Comparison of ENCODE assay signal across 20 mouse cellular contexts in the genomic region with DNA sequence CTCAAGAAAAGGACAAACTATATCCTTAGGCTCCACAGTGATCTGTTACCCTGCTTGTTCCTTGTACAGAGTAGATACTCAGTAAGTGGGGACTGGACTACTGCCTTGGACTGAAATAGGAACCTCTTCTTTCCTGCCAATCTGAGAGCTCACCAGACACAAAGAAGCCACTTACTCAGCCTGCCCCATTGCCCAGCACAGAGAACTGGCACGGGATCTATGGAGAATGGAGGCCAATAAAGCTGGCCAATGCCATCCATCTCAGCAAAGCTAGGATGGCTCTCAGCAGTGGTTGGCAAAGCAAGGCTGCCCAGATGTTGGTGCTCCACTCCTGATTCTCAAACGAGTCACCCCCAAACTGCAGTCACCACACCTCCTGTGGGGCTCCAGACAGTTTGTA. TPM values are rescaled to one million over a fixed set of nuclear protein-coding genes. Genes with fewer than 3 reads are reported as not detected.
DNase-seq lines count a peak whose midpoint lies in the region; ATAC-seq and TF ChIP-seq lines count a peak whose summit lies in the region.
"Had no signal": no experiment of that assay in that cellular context is flagged by ENCODE, and none has a peak within 500 bp of the region (broad histone marks: within the 10 kb centered on the region; RNA-seq: fewer than 3 reads in every experiment).

No protein-coding gene starts in this region.

- intact Hi-C loops in gastrocnemius, postnatal 14 days (cut with DNase I; ENCODE audit: low total_unique reads): no loop called here

- TF ChIP-seq CTCF in layer of hippocampus, adult 2 months (conservative IDR thresholded peaks at IDR 0.05): no peak
- TF ChIP-seq CTCF in liver, postnatal 0 days (IDR thresholded peaks at IDR 0.05; ENCODE audit: low read depth): no peak

- WGBS in liver, embryonic 11.5 days: 53% methylated on average over 2 of the region's 2 CpGs
- 59% methylated on average over 2 of the region's 2 CpGs for WGBS in liver, postnatal 0 days (ENCODE audit: insufficient replicate concordance)

- H3K36me3 ChIP-seq in liver, embryonic 11.5 days (ENCODE audit: control insufficient read depth, insufficient read depth, low read length): no peaks in the 10 kb centered on the region
- no peaks in the 10 kb centered on the region for H3K36me3 ChIP-seq in liver, postnatal 0 days (replicated peaks; ENCODE audit: insufficient read depth, low read length)
- H3K36me3 ChIP-seq: liver, embryonic 12.5 days had no signal

- no peaks in the 10 kb centered on the region; the same call in 1 of the 2 replicates for H3K27me3 ChIP-seq in liver, embryonic 11.5 days (replicated peaks; ENCODE audit: control insufficient read depth, insufficient read depth, low read length)
- H3K27me3 ChIP-seq in liver, postnatal 0 days (ENCODE audit: insufficient read depth, low read length): no peaks in the 10 kb centered on the region
- H3K27me3 ChIP-seq: liver, embryonic 12.5 days had no signal

- H3K9ac ChIP-seq in liver, embryonic 11.5 days (ENCODE audit: low read depth, low read length): no peak overlapping the region
- no peak overlapping the region for H3K9ac ChIP-seq in liver, postnatal 0 days (replicated peaks)
- H3K9ac ChIP-seq: liver, embryonic 12.5 days had no signal

- no peak overlapping the region for H3K4me2 ChIP-seq in liver, embryonic 11.5 days
- H3K4me2 ChIP-seq in liver, postnatal 0 days (ENCODE audit: low read depth, low read length): no peak overlapping the region
- H3K4me2 ChIP-seq: liver, embryonic 12.5 days had no signal

- no peaks in the 10 kb centered on the region; the same call in 1 of the 2 replicates for H3K4me1 ChIP-seq in liver, embryonic 11.5 days (replicated peaks; ENCODE audit: control insufficient read depth, insufficient read depth, low read length)
- H3K4me1 ChIP-seq in liver, postnatal 0 days (ENCODE audit: insufficient read depth): no peaks in the 10 kb centered on the region
- H3K4me1 ChIP-seq: liver, embryonic 12.5 days had no signal

- no peak overlapping the region for H3K27ac ChIP-seq in layer of hippocampus, adult 2 months
- H3K27ac ChIP-seq in liver, embryonic 11.5 days (ENCODE audit: low read depth, low read length): no peak overlapping the region
- H3K27ac ChIP-seq in liver, postnatal 0 days (ENCODE audit: low read depth): no peak overlapping the region
- H3K27ac ChIP-seq: kidney, postnatal 0 days; liver, embryonic 12.5 days had no signal

- no peak for TF ChIP-seq EP300 in liver, postnatal 0 days (IDR thresholded peaks at IDR 0.05; ENCODE audit: low read depth)

- peak; percentile 11 for DNase-seq in gastrocnemius, postnatal 14 days
- no peak for DNase-seq in gastrocnemius, postnatal 10 days
- DNase-seq in layer of hippocampus, adult 2 months (ENCODE audit: low spot score in 2 of 2): peak; percentile 22 to 45
- no peak for DNase-seq in layer of hippocampus, adult 9-10 months (ENCODE audit: low spot score)
- peak; percentile 64 to 74 for DNase-seq in cerebellum, postnatal 14 days
- DNase-seq in left cerebral cortex, adult 9 months (ENCODE audit: low spot score in 2 of 2): peak; percentile 11 to 25
- DNase-seq in liver, embryonic 11.5 days (ENCODE audit: low spot score): no peak
- no peak for DNase-seq in liver, postnatal 0 days
- DNase-seq: right cerebral cortex, postnatal 4 days; thymus, postnatal 14 days had no signal

- no peak overlapping the region for H3K4me3 ChIP-seq in layer of hippocampus, adult 2 months
- H3K4me3 ChIP-seq in liver, embryonic 11.5 days (ENCODE audit: low read depth, low read length): no peak overlapping the region
- H3K4me3 ChIP-seq in liver, postnatal 0 days (ENCODE audit: low read depth, low read length): no peak overlapping the region
- H3K4me3 ChIP-seq: liver, embryonic 12.5 days had no signal

- no peak for ATAC-seq in liver, embryonic 11.5 days (replicated peaks; ENCODE audit: low FRiP score)
- no peak for ATAC-seq in liver, postnatal 0 days
- ATAC-seq: activated CD4-positive, CD25-positive, alpha-beta regulatory T cell, adult 4 months; intestine, embryonic 16.5 days; liver, embryonic 12.5 days; lung, postnatal 0 days had no signal

- H3K9me3 ChIP-seq in liver, embryonic 11.5 days (ENCODE audit: control insufficient read depth, low read length): no peaks in the 10 kb centered on the region
- H3K9me3 ChIP-seq in liver, postnatal 0 days (ENCODE audit: low read length): no peaks in the 10 kb centered on the region
- H3K9me3 ChIP-seq: liver, embryonic 12.5 days had no signal

RNA-seq across cellular contexts. Expression of a gene that starts 39.0 kb away (rescaled TPM):
- not detected for total RNA-seq in gastrocnemius, postnatal 14 days (2021)
- total RNA-seq in gastrocnemius, postnatal 10 days (2021): not detected
- total RNA-seq in layer of hippocampus, adult 2 months (2021): not detected
- not detected in 2 replicates for polyA plus RNA-seq in liver, embryonic 11.5 days (2014; fragmentation: Nextera tagmentation; extraction: Ambion mirVana)
- polyA plus RNA-seq in liver, postnatal 0 days (2015; fragmentation: Nextera tagmentation; extraction: Ambion mirVana): not detected in 2 replicates
- total RNA-seq: heart, postnatal 36 days; left cerebral cortex, postnatal 10 days; neutrophil, adult 5-6 weeks had no signal
- polyA plus RNA-seq: activated CD4-positive, CD25-positive, alpha-beta regulatory T cell, adult 4 months; forebrain, embryonic 11.5 days; intestine, embryonic 16.5 days; kidney, postnatal 0 days; liver, embryonic 12.5 days; lung, postnatal 0 days; stomach, embryonic 14.5 days had no signal

Comparison
In these comparisons a context has a peak if more than half of its experiments do, and no peak if none do; other contexts are left out.
1. DNase-seq: peak in gastrocnemius, postnatal 14 days (single experiment), layer of hippocampus, adult 2 months (2 of 2), cerebellum, postnatal 14 days (2 of 2) and left cerebral cortex, adult 9 months (2 of 2); none in gastrocnemius, postnatal 10 days (single experiment), layer of hippocampus, adult 9-10 months (single experiment), liver, embryonic 11.5 days (single experiment) and liver, postnatal 0 days (single experiment).